Mouse (Mus musculus) cortical plate, adult 2 months (tissue): ENCODE results near the gene Mlst8. TPM values are rescaled to one million over a fixed set of nuclear protein-coding genes. Genes with fewer than 3 reads are reported as not detected.
A peak's percentile ranks its signal among the peaks of the same experiment; 100 is the strongest.

Experiments
- H3K27ac ChIP-seq: fragments of 200-500 bp; 2 replicates; pipeline ENCODE4 v1.5.1; 2012; ENCODE audit warnings: low read length, control low read depth, inconsistent platforms; ENCODE audit not compliant: insufficient read depth
- H3K4me1 ChIP-seq: fragments of 200-500 bp; 2 replicates; pipeline ENCODE4 v1.6.1; 2011; ENCODE audit warnings: low read length; ENCODE audit not compliant: control insufficient read depth, insufficient read depth
- H3K4me3 ChIP-seq: fragments of 200-500 bp; 2 replicates; pipeline ENCODE4 v1.5.1; 2011; ENCODE audit warnings: mild to moderate bottlenecking, low read length, control low read depth; ENCODE audit not compliant: insufficient read depth
- CTCF ChIP-seq: fragments of 200-500 bp; IDR thresholded peaks from 2 replicates; pipeline ENCODE4 v1.5.1; 2011; ENCODE audit warnings: mild to moderate bottlenecking, control low read depth, low read length; ENCODE audit not compliant: insufficient read depth; ENCODE audit errors: extremely low read depth
- POLR2A ChIP-seq: fragments of 200-500 bp; IDR thresholded peaks from 2 replicates; pipeline ENCODE4 v1.6.1; 2011; ENCODE audit warnings: mild to moderate bottlenecking, low read length, control low read depth; ENCODE audit not compliant: insufficient read depth; ENCODE audit errors: extremely low read depth
- polyA plus RNA-seq: library from polyadenylated mRNA; depleted of rRNA; stranded (reverse); fragments of >200 nt; gene quantifications from 2 replicates; pipeline ENCODE4 v1.2.3, GENCODE M21; 2012

The Mlst8 gene
- polyA plus RNA-seq, 1 experiment: 37.0 TPM

DNA sequence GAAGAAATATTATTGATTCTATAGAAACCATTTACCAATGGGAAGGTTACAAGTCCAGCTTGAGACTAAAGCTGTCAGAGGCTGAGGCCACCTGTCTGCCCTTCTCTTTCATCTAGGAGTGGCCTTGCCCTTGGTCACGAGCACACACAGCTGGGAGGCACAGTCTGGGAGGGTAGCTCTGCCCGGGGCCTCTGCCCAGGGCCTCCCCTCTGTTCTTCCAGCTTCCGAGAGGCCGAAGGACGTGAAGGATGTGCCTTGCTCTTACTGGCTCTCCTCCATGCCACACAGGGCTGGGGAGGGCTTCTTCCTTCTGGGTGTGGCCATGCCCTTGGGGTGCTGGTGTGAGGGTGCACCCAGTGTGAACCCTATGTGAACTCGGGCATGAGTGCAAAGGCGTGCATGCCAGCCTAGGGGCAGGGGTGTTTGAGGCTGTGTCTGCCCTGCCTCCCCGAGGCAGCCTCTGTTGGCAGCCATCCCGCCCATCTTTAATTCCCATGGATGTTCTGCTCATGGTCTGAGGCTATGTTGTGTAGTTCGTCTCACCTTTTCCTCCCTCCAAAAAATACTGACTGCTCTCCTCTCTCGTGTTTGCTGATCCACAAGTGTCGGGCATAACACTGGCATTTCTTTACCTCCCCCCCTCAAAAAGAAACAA lies 29.1 kb upstream of the Mlst8 start:
- Histone ChIP-seq H3K27ac (0 out of 2 replicates have a peak overlapping the region, but pooled peaks have one; percentile 14), H3K4me1 (peaks cover 3% of the 10 kb centered on the region; the same call in 1 of the 2 replicates), H3K4me3 (no peak overlapping the region)
- TF ChIP-seq CTCF (no peak), POLR2A (no peak)

DNA sequence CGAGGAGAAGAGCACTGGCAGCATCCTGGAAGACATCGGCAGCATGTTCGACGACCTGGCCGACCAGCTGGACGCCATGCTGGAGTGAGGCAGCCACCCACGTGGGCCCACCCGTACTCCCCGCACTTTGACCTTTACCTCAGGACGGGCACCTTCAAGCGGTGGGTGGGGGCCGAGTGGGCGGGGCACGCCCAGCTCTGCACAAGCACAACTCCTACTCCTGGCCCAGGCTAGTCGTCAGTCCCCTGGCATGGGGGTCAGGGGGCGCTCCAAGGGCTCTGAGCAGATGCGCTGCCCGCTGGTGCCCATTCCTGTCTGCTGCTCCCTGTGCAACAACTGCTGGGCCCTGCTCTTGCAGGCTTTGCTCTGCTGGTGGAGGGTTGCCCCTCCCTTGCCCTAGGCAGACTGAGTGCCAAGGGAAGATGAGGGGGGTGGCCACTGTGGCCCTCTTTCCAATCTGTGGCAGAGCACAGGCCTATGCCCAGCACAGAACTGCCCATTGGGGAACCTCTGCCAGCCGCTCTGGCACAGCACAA lies 28.3 kb upstream of the Mlst8 start:
- no peak overlapping the region for H3K4me3 ChIP-seq
- no peak for TF ChIP-seq CTCF
- TF ChIP-seq POLR2A: no peak
- peak overlapping the region; percentile 17; the same call in 1 of the 2 replicates for H3K27ac ChIP-seq
- H3K4me1 ChIP-seq: peaks cover 3% of the 10 kb centered on the region; the same call in 1 of the 2 replicates

DNA sequence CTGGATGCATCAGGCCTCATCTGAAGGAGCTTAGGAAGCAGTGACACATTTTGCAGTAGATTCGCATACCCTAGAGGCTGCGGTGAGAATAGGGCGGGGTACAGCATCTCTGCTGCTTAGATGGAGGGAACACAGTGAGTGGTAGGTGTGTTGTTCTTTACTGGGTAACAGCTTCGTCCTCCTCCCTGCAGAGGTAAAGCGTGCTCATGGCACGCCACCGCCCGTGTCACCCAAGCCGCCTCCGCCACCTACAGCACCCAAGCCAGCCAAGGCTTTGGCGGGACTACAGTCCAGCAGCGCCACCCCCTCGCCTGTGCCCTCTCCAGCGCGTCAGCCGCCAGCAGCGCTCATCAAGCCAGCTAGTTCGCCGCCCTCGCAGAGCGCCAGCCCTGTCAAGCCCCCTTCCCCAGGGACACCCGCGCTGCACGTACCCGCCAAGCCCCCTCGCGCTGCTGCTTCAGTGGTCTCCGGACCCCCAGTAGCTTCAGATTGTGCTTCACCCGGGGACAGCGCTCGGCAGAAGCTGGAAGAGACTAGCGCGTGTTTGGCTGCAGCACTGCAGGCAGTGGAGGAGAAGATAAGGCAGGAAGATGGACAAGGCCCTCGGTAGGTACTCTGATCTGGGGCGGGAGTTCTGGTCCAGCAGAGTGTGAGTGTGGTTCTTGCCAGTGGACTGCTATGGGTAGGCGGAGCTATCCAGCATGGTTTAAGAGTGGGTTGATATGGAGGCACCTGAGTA lies 27.6 kb upstream of the Mlst8 start:
- Histone ChIP-seq H3K4me1 (peaks cover 3% of the 10 kb centered on the region; the same call in 1 of the 2 replicates), H3K27ac (peak overlapping the region; percentile 17), H3K4me3 (no peak overlapping the region)
- TF ChIP-seq CTCF (peak; percentile 18; the same call in 1 of the 2 replicates), POLR2A (peak; percentile 10; the same call in 1 of the 2 replicates)

DNA sequence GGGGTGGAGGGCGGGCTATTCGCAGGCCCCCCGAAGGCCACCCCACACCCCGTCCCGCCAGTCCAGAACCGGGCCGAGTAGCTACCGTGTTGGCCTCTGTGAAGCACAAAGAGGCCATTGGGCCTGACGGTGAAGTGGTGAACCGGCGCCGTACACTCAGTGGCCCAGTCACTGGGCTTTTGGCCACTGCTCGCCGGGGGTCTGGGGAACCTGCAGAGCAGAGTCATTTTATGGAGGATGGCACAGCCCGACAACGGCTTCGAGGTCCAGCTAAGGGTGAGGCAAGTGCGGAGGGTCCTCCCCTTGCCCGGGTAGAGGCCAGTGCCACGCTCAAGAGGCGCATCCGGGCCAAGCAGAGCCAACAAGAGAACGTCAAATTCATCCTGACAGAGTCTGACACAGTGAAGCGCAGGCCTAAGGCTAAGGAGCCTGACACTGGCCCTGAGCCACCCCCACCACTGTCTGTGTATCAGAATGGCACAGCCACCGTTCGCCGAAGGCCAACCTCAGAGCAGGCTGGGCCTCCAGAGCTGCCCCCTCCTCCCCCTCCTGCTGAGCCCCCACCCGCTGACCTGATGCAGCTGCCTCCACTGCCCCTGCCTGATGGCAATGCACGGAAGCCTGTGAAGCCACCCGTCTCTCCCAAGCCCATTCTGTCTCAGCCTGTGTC lies 26.5 kb upstream of the Mlst8 start:
- Histone ChIP-seq H3K4me3 (no peak overlapping the region), H3K4me1 (peaks cover 3% of the 10 kb centered on the region; the same call in 1 of the 2 replicates), H3K27ac (peak overlapping the region; percentile 30)
- TF ChIP-seq CTCF (no peak), POLR2A (no peak)

DNA sequence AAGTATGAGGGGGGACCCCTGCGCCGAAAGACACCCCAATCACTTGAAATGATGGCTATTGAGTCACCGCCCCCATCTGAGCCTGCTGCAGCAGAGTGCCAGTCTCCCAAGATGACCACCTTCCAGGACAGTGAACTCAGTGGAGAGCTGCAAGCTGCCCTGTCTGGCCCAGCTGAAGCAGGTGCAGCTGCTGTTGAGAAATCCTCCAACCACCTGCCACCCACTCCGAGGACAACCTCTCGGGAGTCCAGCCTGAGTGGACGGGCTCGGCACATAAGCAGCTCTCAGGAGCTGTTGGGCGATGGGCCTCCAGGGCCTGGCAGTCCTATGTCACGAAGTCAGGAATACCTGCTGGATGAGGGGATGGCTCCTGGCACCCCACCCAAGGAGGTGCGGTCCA lies 25.2 kb upstream of the Mlst8 start:
- Histone ChIP-seq H3K4me3 (no peak overlapping the region), H3K27ac (no peak overlapping the region), H3K4me1 (peaks cover 3% of the 10 kb centered on the region; the same call in 1 of the 2 replicates)
- TF ChIP-seq CTCF (no peak), POLR2A (no peak)

DNA sequence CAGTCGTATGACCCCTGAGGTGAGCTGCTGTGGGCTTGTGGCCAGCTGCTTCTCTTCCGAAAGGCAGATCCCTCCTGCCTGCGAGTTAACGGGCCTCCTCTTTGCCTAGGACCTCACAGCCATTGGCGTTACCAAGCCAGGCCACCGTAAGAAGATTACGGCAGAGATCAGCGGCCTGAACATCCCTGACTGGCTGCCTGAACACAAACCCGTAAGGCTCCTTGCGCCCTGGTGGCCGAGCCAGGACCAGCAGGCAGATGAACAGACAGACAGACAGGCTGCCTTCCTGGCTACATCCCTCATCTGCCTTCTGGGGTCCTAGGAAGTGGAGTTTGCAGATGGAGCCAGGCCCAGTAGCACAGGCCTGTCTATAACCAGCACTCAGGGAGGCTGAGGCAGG lies 23.3 kb upstream of the Mlst8 start:
- Histone ChIP-seq H3K27ac (no peak overlapping the region), H3K4me1 (peaks cover 3% of the 10 kb centered on the region; the same call in 1 of the 2 replicates), H3K4me3 (no peak overlapping the region)
- TF ChIP-seq POLR2A (no peak), CTCF (no peak)

DNA sequence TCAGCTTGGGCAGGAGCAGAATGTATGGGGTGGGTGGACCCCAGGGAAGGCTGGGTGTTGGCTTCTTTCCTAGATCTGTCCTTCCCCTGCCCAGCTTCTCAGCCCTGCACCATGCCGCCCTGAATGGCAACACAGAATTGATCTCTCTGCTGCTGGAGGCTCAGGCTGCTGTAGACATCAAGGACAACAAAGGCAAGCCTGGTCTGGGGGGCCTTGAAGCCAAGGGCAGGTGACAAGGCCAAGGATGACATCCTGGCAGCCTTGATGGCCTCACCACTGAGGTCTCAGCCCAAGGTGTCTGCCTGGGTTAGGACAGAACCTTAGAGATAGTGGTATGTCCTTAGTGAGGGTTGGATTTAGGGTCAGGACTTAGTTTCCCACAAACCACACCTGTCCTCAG lies 17.1 kb upstream of the Mlst8 start:
- TF ChIP-seq CTCF: no peak
- Histone ChIP-seq H3K27ac (no peak overlapping the region), H3K4me1 (peaks cover 4% of the 10 kb centered on the region), H3K4me3 (no peak overlapping the region)

DNA sequence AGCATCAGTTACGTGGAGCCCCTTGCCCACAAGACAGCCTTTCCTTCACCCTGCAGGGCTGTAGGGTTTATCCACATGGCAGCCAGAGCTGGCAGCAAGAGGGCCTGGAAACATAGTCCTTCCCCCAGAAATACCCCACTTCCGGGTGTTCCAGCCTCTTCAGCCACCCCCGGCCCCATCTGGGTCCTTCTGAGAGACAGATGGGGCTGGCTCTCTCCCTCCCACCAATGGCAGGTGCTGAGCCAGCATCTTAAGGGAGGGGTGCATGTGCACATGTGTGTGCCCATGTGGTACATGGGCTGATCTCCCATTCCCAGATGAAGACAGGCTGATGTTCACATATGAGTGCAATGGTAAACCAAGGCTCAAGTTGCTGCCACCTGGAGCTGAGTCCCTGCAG lies 16.6 kb upstream of the Mlst8 start:
- TF ChIP-seq CTCF (no peak), POLR2A (no peak)
- Histone ChIP-seq H3K4me1 (peaks cover 6% of the 10 kb centered on the region), H3K4me3 (no peak overlapping the region), H3K27ac (peak overlapping the region; percentile 25; the same call in 1 of the 2 replicates)

DNA sequence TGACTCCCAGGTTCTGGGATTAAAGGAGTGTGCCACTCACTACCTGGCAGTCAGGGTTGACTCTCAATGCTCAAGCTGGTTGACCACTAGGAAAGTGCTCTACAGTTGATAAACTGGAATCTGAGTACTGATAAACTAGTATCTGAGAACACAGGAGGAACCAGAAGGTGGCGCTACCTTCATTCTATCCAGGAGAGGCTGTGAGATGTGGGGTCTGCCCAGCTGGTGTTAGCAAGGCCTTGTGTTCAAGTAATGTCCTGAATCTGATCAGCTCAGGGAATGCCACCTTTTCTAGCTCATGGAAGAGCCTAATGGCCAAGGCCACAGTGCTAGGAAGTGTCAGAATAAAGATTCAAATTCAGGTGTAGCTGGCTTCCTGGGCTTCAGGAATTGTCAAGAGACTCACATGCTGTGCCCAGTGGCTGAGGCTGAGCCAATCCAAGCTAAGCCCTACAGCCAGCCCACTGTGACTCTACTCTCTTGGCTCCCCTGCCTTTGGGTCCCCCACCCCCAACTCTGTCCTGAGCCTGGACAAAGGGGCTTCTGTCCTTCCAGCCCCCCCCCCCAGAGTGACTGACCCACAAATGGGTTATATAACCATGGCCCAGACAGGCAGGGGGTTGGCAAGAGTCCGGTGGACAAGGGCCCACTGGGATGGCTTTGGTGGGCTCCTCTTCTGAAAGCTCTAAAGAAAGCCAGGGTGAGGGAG lies 15.9 kb upstream of the Mlst8 start:
- no peak overlapping the region for H3K4me3 ChIP-seq
- peak overlapping the region; percentile 41; the same call in 1 of the 2 replicates for H3K27ac ChIP-seq
- TF ChIP-seq CTCF (peak; percentile 60), POLR2A (no peak)
- H3K4me1 ChIP-seq: peaks cover 9% of the 10 kb centered on the region
